Mouse (Mus musculus) heart, embryonic 10.5 days (tissue): ENCODE measurements around the gene Mars2. TPM values are rescaled to one million over a fixed set of nuclear protein-coding genes. Genes with fewer than 3 reads are reported as not detected.

ENCODE experiments used
- polyA plus RNA-seq: library from polyadenylated mRNA; unstranded; fragments of >200 nt; fragmentation: Nextera tagmentation; extraction: Ambion mirVana; gene quantifications from 2 replicates; pipeline ENCODE4 v1.2.1, GENCODE M21; 2016

Mars2 gene
- polyA plus RNA-seq, 1 experiment from 2014 or later, result 3.6 TPM

Other genes starting within 250 kb of the Mars2 start
- gene Sf3b1, start 209.7 kb upstream of the Mars2 start, polyA plus RNA-seq, result 192 and 232 TPM in 2 replicates
- 24.1 and 26.6 TPM in 2 replicates for gene Coq10b, start 184.4 kb upstream of the Mars2 start, polyA plus RNA-seq
- gene Hspe1, start 149.0 kb upstream of the Mars2 start, polyA plus RNA-seq, result 474 and 598 TPM in 2 replicates
- gene Hspd1, start 148.9 kb upstream of the Mars2 start, polyA plus RNA-seq, result 650 and 681 TPM in 2 replicates
- 101 and 112 TPM in 2 replicates for gene Mob4, start 105.9 kb upstream of the Mars2 start, polyA plus RNA-seq
- 3.4 TPM in 2 replicates for gene Rftn2, start 10.4 kb upstream of the Mars2 start, polyA plus RNA-seq
- 0.70 and 0.72 TPM in 2 replicates for gene Boll, start 126.3 kb downstream of the Mars2 start, polyA plus RNA-seq
- 0.60 and 0.77 TPM in 2 replicates for gene Plcl1, start 168.7 kb downstream of the Mars2 start, polyA plus RNA-seq